Mouse (Mus musculus): ENCODE measurements around the gene Zfr2.
"Not testable (repeated sequence)": the region's sequence is repeated elsewhere in the genome, so short reads cannot be mapped to it uniquely, and the experiment has no call there.

The Zfr2 gene

DNA sequence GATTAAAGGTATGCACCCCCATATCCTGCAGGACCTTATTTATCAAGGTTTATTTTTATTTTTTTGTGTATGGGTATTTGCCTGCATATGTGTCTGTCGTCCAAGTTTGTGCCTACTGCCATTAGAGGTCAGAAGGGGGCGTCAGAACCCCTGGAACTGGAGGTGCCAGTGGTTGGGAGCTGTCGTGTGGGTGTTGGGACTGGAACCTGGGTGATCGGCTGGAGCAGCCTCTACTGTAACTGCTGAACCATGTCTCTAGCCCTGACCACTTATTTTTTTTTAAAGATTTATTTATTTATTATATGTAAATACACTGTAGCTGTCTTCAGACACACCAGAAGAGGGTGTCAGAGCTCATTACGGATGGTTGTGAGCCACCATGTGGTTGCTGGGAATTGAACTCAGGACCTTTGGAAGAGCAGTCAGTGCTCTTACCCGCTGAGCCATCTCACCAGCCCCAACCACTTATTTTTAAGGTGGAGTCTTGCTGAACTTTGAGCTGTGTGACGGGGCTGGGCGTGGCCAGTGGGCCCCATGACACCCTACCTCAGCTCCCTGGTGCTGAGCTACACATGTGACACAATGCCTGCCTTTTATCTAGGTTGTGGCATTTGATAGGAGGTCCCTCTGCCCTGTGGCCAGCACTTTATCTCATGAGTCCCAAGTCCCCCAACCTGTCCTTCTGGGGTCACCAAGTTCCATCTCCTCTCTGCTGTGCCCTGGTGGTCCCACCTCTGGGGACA, 29.8 kb upstream of the Zfr2 start:
- DNase-seq (ENCODE audit: low read depth, low spot score): no peak

DNA sequence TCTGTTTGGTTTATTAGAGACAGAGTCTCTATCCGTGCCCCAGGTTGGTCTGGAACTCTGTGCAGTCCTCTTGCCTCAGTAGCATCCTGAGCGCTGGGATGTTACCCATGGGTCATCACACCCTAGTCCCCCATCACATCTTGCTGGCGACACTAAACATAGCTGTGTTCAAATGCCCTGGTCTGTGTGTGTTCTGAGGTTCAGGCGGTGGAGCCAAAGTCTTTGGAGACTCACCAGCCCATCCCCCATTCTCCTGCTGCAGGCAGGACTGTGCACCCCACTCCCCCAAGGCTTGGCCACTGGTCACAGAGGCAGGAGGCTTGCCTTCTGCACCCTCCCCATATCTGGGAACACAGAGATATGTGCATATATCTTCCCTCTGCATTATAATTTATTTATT, 28.8 kb upstream of the Zfr2 start:
- no peak for DNase-seq (ENCODE audit: low read depth, low spot score)

DNA sequence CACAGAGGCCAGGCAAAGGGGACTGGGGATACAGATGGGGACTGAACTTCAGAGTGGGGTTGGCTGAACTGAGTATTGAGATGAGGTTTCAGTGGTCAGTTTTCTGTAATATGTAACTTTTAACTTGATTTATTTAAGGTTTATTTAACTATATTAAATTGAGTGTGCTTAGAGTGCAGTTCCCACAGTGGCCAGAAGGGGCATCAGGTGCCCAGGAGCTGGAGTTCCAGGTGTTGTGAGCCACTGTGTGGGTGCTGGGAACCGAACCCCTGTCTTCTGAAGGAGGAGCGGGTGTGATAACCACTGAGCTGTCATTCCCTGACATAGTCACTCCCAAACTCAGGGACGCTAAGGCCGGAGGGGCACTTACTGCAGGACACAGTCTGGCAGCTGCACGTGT, 22.8 kb upstream of the Zfr2 start:
- peak; percentile 34 for DNase-seq (ENCODE audit: low read depth, low spot score)

DNA sequence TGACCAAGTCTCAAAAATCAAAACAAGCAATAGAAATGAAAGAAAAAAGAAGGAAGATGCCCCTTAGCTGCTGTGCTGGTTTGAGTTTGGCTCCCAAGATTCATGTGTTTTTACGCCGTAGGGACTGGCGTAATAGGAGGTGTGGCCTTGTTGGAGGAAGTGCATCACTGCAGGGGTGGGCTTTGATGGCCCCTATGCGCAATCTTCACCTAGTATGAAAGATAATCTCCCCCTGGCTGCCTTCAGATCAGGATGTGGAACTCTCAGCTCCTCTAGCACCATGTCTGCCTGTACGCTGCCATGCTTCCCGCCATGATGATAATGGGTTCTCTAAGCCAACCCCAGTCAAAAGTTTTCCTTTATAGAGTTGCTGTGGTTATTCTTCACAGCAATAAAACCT, 16.7 kb upstream of the Zfr2 start:
- DNase-seq (ENCODE audit: low read depth, low spot score): no peak

DNA sequence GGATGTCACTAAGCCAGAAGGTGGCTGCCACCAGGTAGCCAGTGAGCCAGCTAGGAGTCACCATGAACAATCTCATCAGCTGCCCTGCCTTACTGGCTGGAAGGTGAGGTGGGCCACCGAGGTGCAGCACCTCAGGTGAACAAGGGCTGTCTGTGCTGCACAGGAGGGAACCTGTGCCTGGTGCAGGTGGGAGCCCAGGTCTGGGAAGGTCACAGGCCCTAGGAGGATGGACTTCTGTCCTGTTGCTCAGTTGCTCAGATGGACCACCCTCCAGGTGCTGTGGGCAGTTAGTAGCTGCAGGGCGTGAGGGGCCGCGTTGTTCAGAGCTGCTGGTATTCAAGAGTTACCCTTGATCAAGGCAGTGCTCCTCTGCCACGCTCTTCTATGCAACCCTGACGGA, 16.1 kb upstream of the Zfr2 start:
- DNase-seq (ENCODE audit: low read depth, low spot score): no peak

DNA sequence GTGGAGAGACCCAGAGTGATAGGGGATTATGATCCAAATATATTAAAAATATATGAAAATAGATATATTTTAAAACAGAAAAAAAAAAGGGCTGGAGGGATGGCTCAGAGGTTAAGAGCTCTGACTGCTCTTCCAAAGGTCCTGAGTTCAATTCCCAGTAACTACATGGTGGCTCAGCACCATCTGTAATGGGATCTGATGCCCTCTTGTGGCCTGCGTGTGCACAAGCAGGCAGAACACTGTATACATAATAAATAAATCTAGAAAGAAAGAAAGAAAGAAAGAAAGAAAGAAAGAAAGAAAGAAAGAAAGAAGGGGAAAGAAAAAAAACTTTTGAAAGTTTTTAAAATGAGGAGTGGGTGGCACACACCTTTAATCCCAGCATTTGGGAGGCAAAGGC, 15.7 kb upstream of the Zfr2 start:
- not testable (repeated sequence) for DNase-seq (ENCODE audit: low read depth, low spot score)

DNA sequence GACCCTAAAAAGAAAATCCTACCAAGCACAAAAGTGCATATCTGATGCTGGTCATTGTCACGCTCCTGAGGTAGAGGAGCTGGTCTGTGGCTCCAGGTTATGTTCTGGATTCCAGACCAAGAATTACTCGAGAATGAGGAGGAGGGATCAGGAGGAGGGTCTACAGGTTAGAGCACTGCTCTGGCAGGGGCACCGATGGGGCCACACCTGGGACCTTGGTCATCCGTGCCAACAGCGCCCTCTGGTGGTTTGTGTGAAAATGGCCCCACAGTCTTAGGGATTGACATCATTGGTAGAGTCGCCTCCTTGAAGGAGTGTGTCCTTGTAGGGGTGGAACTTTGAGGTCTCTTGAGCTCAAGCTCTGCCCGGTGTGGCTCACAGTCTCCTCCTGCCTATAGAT, 15.0 kb upstream of the Zfr2 start:
- no peak for DNase-seq (ENCODE audit: low read depth, low spot score)

DNA sequence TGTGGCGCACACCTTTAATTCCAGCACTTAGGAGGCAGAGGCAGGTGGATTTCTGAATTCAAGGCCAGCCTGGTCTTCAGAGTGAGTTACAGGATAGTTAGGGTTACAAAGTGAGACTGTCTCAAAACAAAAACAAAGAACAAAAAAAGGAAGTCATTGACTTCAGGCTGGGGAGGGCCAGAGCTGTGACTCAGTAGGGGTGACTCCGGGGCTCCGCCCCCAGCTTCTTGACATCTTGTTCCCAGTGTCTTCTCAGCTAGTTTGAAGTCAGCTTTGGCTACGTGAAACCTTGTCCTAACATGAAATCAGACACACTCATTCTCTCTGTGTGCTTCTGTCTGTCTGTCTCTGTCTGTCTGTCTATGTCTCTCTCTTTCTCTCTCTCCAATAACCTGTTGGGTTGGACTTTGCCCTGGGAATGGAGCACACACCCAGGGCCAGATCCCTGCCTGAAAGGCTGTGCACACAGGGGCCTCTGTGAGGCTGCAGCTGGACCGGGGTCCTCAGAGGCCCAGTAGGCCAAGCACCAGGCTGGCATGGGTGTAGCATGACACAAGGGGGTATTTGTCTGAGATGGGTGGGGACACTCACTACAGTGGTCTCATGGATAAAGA, 11.4 kb upstream of the Zfr2 start:
- DNase-seq (ENCODE audit: low read depth, low spot score): no peak

DNA sequence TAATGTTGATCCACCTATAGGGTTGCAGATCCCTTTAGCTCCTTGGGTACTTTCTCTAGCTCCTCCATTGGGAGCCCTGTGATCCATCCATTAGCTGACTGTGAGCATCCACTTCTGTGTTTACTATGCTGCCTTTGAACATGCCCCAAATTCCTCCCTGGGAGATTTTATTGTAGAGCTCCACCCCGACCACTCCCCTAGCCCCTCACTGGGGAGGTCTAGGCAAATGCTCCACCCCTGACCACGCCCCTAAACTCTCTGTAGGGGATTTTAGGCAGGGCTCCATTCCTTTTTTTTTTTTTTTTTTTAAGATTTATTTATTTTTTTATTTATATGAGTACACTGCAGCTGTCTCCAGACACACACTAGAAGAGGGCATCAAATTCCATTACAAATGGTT, 9.2 kb upstream of the Zfr2 start:
- DNase-seq (ENCODE audit: low read depth, low spot score): not testable (repeated sequence)

DNA sequence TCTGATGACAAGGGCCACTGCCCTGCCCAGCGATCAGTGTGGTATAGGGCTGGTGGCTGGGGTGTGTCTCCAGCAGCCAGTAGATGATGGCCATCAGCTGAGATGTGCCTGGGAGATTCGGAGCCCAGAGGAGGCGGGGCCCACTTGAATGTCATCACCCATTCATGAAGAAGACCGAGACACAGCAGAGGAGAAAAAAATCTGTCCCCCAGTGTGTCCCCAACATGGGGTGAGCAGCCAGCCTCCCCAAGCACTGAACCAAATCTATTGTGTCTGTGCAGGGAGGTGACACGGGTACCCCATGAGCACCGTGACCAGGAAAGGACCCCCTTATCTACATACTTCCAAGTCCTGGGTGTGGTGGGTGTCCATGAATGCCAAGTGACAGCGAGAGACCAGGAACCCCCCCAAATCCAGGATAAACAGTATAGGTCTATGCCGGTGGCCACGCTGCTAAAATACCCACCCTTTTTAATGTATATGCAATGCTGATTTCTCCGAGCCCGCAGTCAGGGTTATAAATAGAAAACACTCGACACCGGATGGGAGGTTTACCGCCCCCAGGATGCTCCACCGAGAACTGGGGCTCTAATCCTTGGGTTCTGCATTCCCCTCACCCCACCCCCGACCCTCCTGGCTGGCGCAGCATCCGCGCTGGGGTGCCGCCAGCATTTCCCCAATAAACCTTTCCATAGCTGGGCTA, 3.1 kb upstream of the Zfr2 start:
- no peak for DNase-seq (ENCODE audit: low read depth, low spot score)

DNA sequence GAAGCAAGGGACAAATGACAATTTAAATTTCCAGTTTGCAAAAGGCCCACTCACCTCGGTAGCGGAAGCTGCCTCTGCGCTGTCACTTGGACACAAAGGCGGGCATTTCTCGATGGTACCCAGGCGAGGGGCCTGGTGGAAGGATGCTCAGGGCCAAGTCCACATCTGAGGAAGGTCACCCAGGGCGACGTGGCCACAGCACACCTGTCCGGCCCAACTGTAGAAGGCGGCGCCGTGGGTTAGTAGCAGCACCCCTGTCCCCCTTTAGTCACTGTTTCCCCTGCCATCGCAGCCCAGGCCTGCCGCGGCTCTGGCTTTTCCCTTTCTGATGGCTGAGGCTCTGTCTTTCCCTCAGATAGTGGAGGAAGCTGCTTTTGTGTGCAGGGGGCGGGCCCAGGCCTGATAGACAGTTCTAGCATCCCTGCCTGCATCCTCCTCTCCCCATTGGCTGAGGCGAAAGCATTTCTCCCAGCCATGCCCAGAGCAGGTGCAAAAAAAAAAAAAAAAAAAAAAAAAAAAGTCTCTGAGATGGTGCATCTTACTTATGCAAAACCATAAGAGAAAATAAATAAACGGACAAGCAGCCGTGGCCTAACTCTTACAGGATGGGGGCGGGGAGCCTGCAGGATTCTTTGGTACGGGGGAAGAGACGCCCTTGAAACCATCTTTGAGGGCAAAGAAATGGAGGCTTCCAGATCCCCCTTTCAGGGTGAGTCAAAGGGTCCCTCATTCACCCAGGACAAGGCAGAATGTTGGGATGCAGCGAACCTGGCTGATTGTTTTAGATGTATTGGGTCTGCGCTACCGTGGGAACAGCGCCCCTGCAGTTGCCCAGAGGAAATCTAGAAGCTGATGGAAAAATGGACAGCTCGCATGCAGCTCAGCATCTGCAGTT, 2.3 kb upstream of the Zfr2 start, which contains the start of gene Atcay:
Gene Atcay, minus strand, starts transcription at position 396 of the 895 bp plus-strand sequence.
- no peak for DNase-seq (ENCODE audit: low read depth, low spot score)

DNA sequence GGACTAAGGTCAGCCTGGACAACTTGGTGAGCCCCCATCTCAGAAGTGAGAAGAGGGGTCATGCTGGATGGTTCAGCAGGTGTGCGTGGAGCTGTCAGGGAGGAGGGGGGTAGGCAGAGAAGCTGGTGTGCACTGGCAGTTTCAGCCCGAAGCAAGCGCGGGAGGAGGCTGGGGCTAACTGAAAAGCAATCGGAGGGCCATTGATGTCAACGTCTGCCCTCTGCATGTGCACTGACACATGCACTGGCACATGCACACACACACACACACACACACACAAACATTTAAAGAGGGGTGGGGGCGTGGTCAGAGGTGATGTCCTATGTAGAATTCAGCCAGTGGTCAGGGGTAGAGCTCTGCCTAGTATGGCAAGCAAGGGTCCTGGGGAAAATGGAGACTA, 1.5 kb upstream of the Zfr2 start:
- DNase-seq (ENCODE audit: low read depth, low spot score): no peak

DNA sequence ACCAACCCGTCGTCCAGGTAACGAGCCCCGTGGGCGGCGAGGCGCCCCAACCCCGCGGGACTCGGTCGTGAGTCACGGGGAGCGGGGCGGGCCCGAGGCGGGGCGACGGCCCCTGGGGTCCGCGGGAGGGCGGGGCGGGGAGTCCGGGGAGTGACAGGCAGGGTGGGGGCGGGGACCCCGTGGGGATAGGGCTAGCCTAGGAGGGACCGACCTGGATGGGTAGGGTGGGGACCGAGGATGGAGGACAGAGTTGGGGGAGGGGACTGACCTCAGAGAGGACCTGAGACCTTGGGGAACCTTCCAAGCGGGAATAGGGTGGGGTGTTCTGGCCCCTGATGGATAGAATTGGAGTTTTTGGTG, 251 bp downstream of the Zfr2 start:
- no peak for DNase-seq (ENCODE audit: low read depth, low spot score)

DNA sequence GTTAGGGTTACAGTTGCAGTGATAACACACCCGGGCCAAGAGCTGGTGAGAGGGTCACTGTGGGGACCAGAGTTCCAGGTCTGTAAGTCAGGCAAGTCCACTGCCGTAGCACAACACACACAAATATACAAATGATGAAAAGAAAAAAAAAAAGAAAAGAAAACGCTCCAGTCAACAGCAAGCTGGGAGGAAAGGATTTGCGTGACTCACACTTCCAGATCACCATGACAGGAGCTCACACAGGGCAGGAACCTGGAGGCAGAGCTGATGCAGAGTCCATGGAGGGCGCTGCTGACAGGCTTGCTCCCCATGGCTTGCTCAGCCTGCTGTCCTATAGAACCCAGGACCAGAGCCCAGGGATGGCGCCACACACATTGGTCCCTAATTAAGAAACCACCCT, 1.3 kb downstream of the Zfr2 start:
- no peak for DNase-seq (ENCODE audit: low read depth, low spot score)

DNA sequence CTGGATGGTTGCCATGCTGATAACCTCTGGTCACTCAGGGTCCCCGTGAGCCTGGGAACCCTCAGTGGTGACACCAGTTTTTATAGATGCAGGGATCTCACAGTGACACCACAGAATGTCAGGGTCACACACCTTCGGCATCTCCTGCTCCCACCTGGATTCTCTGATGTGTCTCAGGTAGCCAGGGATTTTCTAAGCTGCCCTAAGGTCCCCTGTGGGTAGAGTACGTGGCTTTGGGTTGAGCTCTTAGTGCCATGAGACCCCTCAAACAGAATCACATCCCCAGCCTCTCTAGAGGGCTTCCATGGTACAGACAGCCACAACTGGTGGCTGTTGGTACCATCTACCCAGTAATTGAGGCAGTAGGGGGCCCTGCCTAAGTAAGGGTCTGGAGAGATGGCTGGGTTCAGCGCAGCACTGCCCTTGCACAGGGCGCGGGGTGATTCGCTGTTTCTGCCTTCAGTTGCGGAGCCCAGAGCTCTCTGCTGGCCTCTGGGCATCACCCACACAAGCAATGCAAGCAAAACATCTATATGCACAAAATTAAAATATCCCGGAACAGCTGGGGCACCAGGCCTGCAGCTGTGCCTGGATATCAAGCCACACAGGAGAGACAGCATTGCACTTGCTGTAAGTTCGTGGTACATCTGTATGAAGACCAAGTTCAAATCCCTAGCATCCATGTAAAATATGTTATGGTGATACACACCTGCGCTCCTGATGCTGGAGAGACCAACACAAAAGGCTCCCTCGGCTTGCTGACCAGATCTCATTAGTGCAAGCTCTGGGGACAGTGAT, 3.7 kb downstream of the Zfr2 start:
- no peak for DNase-seq (ENCODE audit: low read depth, low spot score)

DNA sequence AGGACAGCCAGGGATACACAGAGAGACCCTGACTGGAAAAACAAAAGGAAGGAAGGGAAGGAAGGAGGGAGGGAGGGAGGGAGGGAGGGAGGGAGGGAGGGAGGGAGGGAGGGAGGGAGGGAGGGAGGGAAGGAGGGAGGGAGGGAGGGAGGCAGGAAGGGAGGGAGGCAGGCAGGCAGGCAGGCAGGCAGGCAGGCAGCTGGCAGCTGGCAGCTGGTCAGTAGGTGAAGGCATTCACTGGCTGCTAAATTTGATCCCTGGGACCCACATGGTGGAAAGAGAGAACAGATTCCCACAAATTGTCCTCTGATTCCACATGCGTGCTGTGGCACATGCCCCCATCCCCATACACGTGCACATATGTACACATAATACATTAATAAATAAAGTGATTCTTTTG, 5.7 kb downstream of the Zfr2 start:
- DNase-seq (ENCODE audit: low read depth, low spot score): no peak

DNA sequence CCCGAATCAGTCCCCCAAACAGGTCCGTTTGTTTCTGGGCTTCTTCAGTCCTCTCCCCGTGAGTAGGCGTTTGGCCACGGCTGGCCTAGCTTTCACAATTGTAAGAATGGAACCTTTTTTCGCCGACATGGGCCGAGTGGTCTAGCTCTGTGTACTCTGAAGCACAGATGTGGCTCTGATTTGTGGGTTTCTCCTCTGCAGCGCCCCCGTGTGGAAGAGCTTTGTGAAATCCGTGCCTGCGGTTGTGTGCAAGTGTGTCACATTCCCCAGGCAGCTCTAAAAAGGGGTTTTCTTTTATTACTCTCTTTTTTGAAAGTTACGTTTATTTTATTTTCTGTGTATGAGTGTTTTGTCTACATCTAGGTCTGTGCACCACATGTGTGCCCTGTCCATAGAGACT, 7.9 kb downstream of the Zfr2 start:
- no peak for DNase-seq (ENCODE audit: low read depth, low spot score)

DNA sequence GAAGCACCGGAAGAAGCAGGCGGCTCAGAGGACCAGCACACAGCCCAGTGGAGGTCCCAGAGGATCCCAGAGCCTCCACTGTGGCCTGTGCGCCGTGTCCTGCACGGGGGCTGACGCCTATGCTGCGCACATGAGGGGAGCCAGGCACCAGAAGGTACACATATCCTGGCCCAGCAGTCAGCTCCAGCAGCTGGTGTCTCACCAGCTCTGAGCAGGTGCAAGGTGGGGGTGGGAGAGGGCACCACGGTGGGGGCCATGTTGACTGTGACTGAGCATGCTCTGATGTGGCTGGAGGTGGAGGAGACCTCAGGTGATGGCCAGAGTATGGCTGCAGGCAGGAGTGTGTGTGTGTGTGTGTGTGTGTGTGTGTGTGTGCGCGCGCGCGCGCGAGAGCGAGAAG, 9.1 kb downstream of the Zfr2 start:
- no peak for DNase-seq (ENCODE audit: low read depth, low spot score)

DNA sequence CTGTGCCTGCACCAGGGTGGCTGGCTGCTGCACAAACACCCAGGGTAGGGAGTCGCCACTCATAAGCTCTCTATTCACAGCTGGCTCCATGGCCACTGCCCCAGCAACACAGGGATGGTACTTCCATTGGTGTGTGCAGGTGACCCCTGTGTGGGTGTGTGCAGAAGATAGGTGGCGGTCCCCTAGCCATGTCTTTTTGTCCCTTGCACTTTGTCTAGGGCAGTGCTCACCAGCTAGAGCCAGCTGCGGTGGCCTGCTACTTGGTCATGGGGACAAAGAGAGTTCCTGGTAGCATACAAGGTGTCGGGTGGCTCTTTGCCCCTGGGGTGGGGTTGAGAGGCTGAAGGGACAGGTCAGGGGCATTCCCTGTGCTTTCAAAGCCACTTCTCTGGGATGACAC, 11.2 kb downstream of the Zfr2 start:
- DNase-seq (ENCODE audit: low read depth, low spot score): no peak

DNA sequence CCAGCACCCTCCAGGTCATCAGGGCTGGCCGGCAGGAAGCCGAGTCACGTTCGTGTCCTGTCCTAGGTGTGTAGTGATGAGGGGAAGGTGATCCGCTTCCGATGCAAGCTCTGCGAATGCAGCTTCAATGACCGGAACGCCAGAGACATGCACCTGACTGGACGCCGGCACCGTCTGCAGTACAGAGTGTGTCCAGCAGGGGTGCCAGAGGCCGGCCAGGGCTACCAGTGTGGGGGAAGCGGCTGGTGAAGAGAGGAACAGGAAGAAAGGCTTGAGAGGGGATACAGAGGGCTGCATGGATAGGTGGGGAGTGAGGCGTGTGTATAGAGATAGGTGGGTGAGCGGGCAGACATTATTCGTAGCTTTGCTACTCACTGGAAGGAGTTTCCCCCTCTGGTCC, 11.6 kb downstream of the Zfr2 start:
- no peak for DNase-seq (ENCODE audit: low read depth, low spot score)

DNA sequence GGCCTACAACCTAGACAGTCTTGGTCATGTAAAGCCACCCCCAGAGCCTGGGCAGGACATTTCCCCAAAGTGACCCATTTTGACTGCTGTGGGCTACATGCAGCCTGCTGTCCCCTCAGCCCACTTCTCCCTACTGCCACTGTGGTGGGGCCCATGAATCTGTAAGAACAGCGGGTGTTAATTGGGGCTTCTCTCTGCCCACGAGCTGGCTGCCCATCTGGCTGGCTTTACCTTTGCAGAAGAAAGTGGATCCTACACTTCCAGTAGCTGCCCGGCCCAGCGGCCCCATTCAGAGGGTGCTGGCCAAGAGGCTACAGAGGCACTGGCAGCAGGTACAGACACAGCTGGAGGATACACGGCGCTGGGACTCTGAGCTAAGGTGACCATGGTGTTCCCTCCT, 12.2 kb downstream of the Zfr2 start:
- no peak for DNase-seq (ENCODE audit: low read depth, low spot score)

Data from skeletal muscle tissue, adult 2 months (tissue).